Mouse (Mus musculus) hematopoietic stem cell, adult 5-6 weeks (primary cell): ENCODE measurements around the gene Ifitm1. TPM values are rescaled to one million over a fixed set of nuclear protein-coding genes. Genes with fewer than 3 reads are reported as not detected.
"Not testable (repeated sequence)": the region's sequence is repeated elsewhere in the genome, so short reads cannot be mapped to it uniquely, and the experiment has no call there.

ENCODE experiments used
- ATAC-seq, 2 experiments: fragments of 125-278 bp in 1 of 2; replicated peaks in 1 of 2; 2 replicates each; pipeline ENCODE4 v1.8.0; 2016 to 2017; ENCODE audit warnings: inconsistent platforms in 2 of 2, mild to moderate bottlenecking in 2 of 2, moderate number of reproducible peaks in 2 of 2, low read depth in 1 of 2, moderate TSS enrichment in 1 of 2; ENCODE audit not compliant: low FRiP score in 2 of 2, poor library complexity in 2 of 2, severe bottlenecking in 2 of 2, insufficient read depth in 1 of 2, low TSS enrichment in 1 of 2
- total RNA-seq: library from RNA; stranded (forward); fragments of 172-1452, 232-1000 nt; gene quantifications from 2 replicates; pipeline ENCODE4 v1.2.3, GENCODE M21; 2017

Gene Ifitm1
- total RNA-seq, 1 experiment from 2014 or later: 250 TPM

DNA sequence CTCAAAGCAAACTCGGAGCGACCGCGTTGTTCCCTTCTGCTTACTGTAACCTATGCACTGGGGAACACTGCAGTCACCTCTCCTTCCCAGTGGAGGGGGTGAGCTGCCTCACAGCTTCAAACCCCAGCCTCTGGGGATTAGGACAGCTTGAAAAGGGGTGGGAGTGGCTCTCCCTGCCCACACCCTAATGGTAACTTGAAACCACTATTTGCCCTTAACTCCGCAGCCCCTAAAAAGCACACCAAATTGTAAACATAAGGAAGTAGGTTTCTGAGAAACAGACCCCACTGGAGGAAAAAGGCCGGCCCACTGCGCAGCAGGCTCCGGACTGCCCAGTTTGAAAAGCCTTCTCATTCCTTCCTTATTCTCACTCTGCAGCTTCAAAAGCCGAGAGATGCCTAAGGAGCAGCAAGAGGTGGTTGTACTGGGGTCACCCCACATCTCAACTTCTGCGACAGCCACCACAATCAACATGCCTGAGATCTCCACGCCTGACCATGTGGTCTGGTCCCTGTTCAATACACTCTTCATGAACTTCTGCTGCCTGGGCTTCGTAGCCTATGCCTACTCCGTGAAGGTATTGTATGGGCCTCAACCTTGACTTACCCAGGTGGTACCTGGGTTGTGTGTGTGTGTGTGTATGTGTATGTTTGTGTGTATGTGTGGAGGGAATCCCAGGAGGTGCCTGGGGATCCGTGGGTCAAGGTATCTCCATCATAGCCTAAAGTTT is 1.0 kb downstream of the Ifitm1 start:
- peak; percentile 89 to 93 for ATAC-seq

DNA sequence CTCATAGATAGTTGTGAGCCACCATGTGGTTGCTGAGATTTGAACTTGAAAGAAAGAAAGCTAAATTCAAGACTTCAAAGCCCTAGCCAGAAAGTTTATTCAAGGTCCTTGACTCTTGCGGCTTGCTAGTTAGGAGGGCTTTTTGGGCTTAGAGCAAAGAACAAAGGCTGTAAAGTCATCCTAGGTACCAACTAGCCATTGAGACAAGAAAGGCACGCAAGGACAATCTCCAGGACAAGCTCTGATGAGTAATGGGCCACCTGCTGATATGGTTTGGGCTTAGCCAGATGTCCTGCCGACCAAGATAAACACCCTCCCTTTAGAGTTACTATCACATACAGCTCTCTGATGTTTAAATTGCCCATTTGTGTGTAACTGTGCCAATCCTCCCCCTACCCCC is 1.7 kb downstream of the Ifitm1 start:
- ATAC-seq: not testable (repeated sequence)

DNA sequence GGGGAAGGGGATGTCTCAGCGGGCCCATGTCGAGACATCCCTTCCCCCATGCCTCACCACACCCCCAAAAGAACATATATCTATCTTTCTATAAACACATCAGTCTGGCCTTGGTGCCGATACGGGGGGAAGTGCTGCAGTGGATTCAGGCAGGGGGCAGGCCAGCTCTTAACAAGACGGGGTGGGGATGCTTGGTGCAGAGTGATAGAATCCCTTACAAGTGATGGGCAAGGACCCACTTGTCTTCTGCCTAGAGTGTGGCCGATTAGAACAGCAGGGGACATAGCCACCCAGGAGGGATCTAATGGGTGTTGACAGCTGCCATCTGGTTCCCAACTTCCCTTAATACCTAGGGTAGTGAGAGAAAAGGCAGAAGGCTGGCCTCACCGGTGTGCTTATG is 3.9 kb downstream of the Ifitm1 start:
- no peak for ATAC-seq

DNA sequence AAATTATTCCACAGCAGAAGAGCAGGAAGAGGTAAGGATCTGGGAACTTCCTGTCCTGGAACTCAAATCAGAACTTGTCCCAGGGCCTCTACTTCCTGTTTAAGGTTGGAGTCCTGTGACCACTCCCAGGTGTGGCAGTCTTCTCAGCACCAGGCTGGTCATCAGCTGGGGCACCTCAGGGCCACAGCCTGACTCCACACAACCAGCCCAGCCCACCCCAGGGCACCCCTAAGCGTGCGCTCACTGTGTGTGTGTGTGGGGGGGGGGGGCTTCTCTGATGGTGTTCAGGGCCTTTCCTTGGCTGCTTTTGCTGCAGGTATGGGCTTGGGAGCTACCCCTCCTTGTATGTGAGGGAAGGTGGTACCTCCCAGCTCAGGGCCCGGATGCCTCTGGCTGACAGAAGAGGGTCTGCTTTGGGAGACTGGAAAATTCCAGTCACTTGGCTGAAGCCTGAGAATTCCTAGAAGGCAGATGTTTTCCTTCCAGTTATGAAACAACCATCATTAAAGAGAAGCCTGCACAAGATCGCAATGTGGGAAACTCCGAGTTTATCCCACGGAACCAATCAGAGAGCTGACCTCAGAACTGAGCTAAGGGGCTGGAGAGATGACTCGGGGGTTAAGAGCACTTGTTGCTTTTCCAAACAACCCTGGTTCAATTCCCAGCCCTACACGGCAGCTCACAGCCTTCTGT is 4.6 kb downstream of the Ifitm1 start:
- ATAC-seq: no peak

DNA sequence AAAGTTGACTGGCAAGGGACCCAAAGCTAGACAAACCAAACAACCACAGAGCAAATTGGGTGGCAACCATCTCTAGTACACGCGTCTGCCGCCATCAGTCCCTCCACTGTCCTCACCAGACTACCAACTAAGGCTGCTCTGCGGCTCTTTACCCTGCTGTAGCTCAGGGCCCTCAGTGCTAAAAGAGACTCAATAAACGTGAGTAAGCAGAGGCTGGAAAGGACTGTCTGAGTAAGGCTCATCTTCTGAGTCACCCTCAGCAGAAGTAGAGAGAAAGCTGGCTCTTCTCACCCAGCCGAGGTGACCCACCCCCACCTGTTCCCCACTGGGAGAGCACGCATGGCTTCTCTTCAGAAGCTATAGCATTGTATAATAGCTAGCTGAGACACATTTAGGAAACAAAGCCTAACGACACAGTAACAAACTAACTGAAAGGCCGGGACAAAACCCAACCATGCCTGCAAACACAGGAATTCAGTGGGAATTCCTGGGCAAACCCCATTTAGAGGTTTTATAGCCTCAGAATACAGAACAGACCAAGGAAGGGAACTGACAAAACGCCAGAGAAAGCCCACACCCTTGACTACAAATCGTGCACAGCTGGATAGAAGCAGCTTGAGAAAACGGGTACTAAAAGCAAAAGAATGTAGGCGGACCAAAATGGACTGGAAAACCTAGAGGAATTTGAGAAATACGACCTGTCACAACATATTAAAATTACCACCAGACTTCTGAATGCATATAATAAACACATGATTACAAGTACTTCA is 6.6 kb downstream of the Ifitm1 start:
- ATAC-seq: no peak

DNA sequence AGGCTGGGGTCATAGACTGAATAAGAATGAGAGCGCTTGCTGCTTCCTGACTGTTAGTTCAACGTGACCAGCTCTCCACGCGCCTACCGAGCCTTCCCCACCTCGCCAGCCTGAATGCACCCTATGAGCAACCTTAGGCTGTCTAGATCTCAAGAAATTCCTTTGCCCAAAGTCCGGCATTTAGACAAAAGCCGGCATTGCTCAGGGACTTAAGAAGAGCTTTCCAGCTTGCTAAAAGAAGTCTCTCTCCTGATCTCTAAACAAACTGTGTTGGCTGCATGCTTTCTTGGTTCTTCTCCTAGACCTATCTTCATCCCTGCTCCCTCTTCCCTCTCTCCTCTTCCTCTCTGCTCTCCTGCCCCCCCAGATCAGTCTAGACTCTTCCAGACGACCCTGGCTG is 7.9 kb downstream of the Ifitm1 start:
- ATAC-seq: no peak

DNA sequence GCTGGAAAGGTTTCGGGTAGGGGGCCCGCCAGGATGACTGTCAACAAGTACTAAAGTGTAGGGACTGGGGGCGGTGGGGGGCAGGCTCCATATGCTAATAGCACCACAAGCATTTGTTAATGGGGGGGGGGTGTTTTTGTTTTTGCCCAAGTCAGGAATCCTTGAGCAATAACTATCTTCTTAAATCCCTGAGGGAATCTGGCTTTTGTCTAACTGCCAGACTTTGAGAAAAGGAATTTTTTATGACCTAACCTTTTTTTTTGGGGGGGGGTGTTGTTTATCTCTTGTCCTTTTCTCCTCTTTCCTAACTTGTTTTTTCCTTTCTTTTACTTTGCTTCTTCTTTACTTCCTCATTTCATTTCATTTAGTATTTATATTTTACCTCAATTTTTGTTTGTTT is 8.4 kb downstream of the Ifitm1 start:
- no peak for ATAC-seq

DNA sequence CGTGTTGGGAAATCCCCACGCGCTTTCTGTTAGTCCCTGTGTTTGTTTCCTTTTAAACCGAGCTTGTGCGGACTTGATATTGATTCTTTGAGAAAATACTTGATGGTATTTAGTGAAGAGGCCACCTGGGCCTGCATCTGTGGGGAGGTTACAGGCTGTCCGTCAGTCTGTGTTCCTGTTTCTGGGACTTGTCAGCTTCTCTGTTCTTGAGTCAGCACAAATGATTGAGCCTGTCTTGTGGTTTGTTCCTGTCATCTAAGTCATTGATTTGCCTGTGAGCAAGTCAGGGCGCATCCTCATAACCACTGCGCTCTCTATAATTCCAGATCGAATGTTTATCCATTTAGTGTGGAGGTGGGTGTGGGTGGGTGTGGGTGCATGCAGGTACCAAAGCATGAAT is 9.7 kb downstream of the Ifitm1 start:
- ATAC-seq: peak in 1 of 2 experiments; percentile 58; a peak in 2 of 4 replicates

DNA sequence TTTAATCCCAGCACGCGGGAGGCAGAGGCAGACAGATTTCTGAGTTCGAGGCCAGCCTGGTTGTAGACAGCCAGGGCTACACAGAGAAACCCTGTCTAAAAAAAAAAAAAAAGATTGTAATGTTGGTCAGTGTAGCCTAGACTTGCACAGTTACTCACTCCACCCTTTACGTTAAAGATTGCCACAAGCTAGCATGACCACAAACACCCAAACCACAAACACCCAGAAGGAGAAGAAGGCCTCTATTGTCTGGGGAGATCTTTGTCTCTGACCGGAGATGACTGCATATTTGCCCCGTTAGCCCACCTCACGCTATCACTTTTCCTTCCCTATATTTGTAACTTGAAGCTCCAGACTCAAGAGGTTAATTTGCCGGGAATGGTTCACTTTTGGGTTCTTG is 14.7 kb downstream of the Ifitm1 start:
- ATAC-seq: peak; percentile 59 to 95; a peak in 3 of 4 replicates

DNA sequence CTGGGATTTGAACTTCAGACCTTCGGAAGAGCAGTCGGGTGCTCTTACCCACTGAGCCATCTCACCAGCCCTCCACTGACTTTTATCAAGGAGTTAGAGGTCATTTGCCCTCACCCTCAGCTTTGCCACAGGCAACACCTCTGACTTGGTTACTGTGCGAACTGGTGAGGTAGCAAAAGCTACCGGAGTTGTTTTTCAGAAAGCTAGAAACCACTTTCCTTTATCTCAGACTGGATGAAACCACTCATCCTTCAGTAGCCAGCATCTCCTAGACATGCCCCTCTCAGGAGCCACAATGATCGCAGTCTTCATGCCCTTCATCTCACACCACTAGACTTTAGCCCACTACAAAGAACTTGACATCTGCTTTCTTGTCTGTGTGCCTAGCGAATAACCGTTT is 15.9 kb downstream of the Ifitm1 start:
- no peak for ATAC-seq

DNA sequence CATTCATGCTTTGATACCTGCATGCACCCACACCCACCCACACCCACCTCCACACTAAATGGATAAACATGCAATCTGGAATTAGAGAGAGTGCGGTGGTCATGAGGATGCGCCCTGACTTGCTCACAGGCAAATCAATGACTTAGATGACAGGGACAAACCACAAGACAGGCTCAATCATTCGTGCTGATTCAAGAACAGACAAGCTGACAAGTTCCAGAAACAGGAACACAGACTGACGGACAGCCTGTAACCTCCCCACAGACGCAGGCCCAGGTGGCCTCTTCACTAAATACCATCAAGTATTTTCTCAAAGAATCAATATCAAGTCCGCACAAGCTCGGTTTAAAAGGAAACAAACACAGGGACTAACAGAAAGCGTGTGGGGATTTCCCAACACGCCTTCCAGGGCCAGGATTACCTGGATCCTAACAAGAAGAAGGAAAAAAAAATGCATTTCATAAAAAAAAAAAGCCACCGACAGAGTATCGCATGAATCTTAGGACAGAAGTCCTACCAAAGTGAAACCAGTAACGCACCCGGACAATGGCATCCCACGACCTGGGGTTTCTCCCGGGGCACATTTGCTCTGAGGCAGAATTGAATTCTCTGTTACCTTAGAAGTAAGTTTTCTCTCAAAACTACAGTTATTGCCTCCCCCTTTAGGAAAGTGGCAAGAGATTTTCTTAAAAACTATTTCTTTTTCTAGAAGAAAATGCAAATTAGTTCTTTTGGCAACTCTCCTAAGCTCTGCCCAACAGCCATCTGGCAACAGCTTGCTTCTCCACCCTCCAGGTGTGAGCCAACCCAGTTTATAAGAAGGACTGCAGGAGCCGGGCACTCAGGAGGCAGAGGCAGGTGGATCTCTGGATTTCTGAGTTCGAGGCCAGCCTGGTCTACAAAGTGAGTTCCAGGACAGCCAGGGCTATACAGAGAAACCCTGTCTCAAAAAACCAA is 20.4 kb downstream of the Ifitm1 start:
- ATAC-seq: no peak

DNA sequence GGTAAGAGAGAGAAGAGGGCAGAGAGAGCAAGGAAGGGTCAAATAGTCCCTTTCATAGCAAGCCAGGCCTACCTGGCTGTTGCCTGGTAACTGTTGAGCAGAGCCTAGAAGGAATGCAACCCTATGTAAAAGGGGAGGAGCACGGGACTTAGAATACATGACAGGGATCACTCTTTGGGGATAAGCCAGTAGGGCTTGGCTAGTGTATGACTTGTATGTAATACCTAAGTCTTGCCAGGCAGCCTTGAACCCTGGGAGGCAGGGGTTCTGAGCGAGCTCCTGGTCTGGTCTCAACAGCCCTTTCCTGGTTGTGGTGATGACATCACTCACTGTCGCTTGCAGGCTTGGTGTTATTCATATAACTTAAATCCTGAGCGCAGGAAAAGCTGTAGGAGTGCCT is 22.0 kb downstream of the Ifitm1 start:
- ATAC-seq: no peak

DNA sequence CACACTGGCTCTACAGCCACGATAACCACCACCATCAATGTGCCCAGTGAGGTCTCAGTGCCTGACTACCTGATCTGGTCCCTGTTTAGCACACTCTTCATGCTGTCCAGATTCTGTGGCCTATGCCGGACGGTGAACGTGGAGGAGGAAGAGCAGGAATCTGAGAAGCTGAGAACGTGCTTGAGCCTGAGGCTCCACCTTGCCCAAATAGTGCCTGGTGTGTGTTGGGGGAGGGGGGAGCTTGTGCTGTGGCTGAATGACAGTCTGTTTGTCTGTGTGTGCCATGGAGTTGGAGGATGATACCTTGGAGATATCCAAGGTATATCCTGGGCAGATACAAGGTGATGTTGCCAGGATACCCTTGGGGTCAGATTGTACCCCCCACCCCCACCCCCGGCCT is 23.2 kb downstream of the Ifitm1 start:
- ATAC-seq: peak; percentile 20 to 38; a peak in 2 of 4 replicates

DNA sequence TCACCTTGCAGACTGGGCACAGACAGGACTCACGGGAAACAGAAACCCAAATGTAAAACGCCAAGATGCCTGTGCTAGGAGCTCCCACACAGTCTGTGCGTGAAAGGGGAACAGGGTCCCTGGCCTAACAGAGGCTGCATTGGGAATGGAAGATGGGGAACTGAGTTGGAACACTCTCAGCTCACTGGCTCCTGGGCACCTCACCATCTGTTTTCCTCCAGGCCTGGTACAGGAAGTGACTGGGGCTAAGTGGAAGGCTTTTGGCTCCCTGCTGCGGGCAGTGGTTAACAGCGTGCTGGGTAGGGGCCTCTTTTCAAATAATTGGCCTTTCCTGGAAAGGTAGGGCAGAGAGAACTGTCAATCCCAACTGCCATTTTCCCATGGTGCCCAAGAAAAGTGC is 23.6 kb downstream of the Ifitm1 start:
- peak; percentile 93 to 94 for ATAC-seq

DNA sequence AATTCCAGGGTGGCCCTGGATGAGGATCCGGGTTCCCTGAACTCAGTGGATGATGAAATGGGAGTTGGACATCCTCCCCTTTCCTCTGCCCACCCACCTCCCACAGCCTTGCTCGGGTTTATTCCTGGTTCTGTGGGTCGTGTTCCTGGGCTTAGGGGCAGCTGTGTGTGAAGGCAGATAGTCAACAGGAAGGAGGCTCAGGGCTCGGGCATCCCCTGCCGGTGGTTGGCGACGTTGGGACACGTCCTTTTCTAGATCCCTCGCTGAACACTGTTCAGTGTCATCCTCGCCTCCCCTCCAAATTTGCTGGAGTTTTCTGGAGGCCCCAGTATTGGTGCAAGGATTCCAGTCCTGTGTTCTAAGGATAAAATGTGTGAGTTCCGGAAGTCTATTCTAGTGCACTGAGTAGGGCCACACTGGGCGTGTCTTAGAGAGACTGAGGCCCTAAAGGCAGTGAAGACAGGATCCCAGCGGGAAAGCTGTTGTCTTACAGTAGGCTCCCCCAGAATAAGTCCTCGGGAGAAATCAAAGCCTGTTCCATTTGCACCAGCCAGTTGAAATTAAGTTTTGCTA is 24.2 kb downstream of the Ifitm1 start:
- ATAC-seq: peak in 1 of 2 experiments; percentile 37; a peak in 1 of 4 replicates

DNA sequence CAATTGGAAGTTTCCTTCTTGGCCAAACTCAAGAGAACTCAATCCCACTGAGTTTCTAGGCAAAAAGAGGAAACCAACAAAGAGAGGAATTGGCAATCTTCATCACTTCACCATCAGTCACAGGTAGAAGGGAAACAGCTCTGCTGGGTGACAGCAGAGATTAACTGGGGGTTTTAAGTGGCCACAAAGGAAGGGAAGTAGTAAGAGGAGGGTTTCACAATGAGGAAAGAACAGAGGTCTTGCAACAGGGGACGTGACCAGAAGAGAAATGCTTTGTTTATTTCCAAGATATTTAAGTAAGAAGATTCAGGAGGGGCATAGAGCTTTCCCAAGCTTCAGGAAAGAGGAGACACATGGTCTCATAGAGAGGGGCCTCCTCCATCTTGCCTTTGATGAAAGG is 30.8 kb downstream of the Ifitm1 start:
- peak; percentile 71 to 87 for ATAC-seq
